Mouse (Mus musculus) kidney, postnatal 0 days (tissue): ENCODE measurements around the gene 6030468B19Rik. TPM values are rescaled to one million over a fixed set of nuclear protein-coding genes. Genes with fewer than 3 reads are reported as not detected.
"Not testable (repeated sequence)": the region's sequence is repeated elsewhere in the genome, so short reads cannot be mapped to it uniquely, and the experiment has no call there.

ENCODE experiments used
- ATAC-seq: fragments of 200-750 bp; cut with Nextera tagmentation; replicated peaks from 2 replicates; pipeline ENCODE4 v1.8.0; 2017; ENCODE audit warnings: low read depth, moderate number of reproducible peaks, moderate TSS enrichment, moderate library complexity; ENCODE audit not compliant: low FRiP score
- DNase-seq: peaks from one replicate; pipeline ENCODE4 v3.0.0-alpha.2; 2016; ENCODE audit warnings: low spot score
- H3K27ac ChIP-seq: fragments of 300-500 bp; sonication (generic); 2 replicates; pipeline ENCODE4 v1.5.1; 2014; ENCODE audit warnings: mild to moderate bottlenecking
- H3K27me3 ChIP-seq: fragments of 300-500 bp; sonication (generic); 2 replicates; pipeline ENCODE4 v1.6.1; 2014; ENCODE audit warnings: low read length, mixed read lengths; ENCODE audit not compliant: insufficient read depth
- H3K36me3 ChIP-seq: fragments of 300-500 bp; sonication (generic); 2 replicates; pipeline ENCODE4 v1.6.1; 2014; ENCODE audit warnings: low read length, mixed read lengths; ENCODE audit not compliant: insufficient read depth
- H3K4me1 ChIP-seq: fragments of 300-500 bp; sonication (generic); replicated peaks from 2 replicates; pipeline ENCODE4 v1.6.1; 2014; ENCODE audit warnings: antibody characterized with exemption, low read length, mixed read lengths; ENCODE audit not compliant: insufficient read depth
- H3K4me2 ChIP-seq: fragments of 300-500 bp; sonication (generic); 2 replicates; pipeline ENCODE4 v1.6.1; 2014; ENCODE audit warnings: mild to moderate bottlenecking, low read length, moderate library complexity, mixed read lengths
- H3K4me3 ChIP-seq: fragments of 300-500 bp; sonication (generic); replicated peaks from 2 replicates; pipeline ENCODE4 v1.5.1; 2014; ENCODE audit warnings: low read depth, low read length
- H3K9ac ChIP-seq: fragments of 300-500 bp; sonication (generic); 2 replicates; pipeline ENCODE4 v1.6.1; 2014; ENCODE audit warnings: low read depth, low read length
- H3K9me3 ChIP-seq: fragments of 300-500 bp; sonication (generic); replicated peaks from 2 replicates; pipeline ENCODE4 v1.6.1; 2016; ENCODE audit warnings: low read length, inconsistent platforms, mixed read lengths
- CTCF ChIP-seq: IDR thresholded peaks from 2 replicates; pipeline ENCODE4 v1.5.1; 2016; ENCODE audit warnings: antibody characterized with exemption, low read depth, mild to moderate bottlenecking, moderate library complexity
- WGBS: fragments of 180-500 bp; shearing (Covaris S2); extraction: QIAGEN DNeasy Blood & Tissue Kit; methylation state at CpG from one replicate; pipeline ENCODE4 v1.1.7; 2014; 5-methylcytosine and 5-hydroxymethylcytosine counted together
- polyA plus RNA-seq: library from polyadenylated mRNA; unstranded; fragments of >200 nt; fragmentation: Nextera tagmentation; extraction: Ambion mirVana; gene quantifications from 2 replicates; pipeline ENCODE4 v1.2.1, GENCODE M21; 2015

6030468B19Rik gene
- polyA plus RNA-seq, 1 experiment from 2014 or later = not detected

DNA sequence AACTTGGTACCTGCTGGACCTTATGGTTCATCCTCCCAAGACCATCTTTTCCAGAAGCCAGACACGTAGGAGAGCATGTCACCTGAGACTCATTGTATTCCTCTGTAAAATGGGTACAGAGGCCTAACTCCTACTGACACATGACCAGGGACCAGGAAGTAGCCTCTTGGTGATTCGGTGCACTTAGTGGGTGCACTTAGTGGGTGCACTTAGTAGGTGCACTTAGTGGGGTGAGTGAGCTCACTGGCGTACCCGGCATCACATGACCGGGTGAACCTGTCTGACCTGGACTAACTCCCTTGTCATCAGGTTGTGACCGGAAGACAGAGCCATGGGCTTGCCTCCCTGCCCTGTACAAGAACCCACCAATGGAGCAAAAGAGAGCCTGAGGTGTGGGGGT, 9.3 kb downstream of the 6030468B19Rik start:
- DNase-seq = no peak
- H3K27ac ChIP-seq = no peak overlapping the region
- H3K9me3 ChIP-seq = no peaks in the 10 kb centered on the region
- H3K4me2 ChIP-seq = no peak overlapping the region
- no peak overlapping the region for H3K9ac ChIP-seq
- H3K4me1 ChIP-seq = peaks cover 3% of the 10 kb centered on the region; the same call in 1 of the 2 replicates
- 95% methylated on average over 6 of the region's 6 CpGs for WGBS
- TF ChIP-seq CTCF = no peak
- no peaks in the 10 kb centered on the region for H3K27me3 ChIP-seq
- H3K36me3 ChIP-seq = no peaks in the 10 kb centered on the region
- no peak for ATAC-seq
- H3K4me3 ChIP-seq = no peak overlapping the region

DNA sequence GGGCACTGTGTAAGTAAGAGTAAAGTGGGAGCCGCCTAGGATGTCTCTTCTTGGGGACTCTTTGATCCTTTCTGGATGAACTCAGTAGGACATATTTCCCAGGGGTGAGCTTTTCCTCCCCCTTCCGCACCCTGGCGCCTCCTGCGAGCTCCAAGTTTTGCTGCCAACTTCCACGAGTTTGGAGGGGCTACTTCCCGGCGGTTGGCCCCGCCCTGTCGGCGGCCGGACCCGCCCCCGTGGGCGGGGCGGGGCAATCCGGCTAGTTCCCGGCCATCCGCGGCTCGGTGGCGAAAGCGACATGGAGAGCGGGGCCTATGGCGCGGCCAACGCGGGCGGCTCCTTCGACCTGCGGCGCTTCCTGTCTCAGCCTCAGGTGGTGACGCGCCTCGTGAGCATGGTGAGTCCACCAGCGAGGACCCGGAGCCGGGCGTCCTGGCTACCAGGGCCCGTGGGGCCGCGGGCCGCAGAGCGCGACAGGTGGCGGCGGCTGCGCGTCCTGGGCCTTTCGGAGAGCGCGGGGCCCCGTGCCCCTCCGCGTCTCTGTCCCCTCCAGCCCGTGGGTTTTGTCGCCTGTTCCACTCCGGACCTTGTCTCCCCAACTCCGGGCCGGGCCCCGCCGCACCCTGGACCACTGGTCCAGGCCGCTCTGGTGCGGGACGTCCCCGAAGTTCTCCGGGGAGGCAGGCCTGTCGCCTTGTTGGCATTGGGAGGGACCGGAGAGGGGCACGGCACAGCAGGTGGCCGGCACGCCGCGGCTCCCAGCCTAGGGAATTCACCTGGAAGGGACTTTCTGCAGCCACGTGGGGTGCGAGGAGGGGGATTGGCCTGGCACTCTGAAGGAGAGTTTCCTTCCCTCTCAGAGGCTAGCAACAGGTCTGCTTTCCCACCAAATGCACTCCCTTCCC, 12.2 kb downstream of the 6030468B19Rik start, which contains the start of the genes Gm20708 and Syngr2:
Gene Gm20708, plus strand, starts transcription at position 262 of the 905 bp plus-strand sequence.
Gene Syngr2, plus strand, starts transcription at position 262 of the 905 bp plus-strand sequence.
- ATAC-seq = peak; percentile 74
- under 1% methylated on average over 64 of the region's 75 CpGs for WGBS
- peak; percentile 82 for DNase-seq
- no peaks in the 10 kb centered on the region for H3K9me3 ChIP-seq
- no peaks in the 10 kb centered on the region for H3K27me3 ChIP-seq
- H3K4me2 ChIP-seq = peak within 1 kb of the TSS; percentile 82
- peak within 1 kb of the TSS; percentile 75 for H3K27ac ChIP-seq
- peak within 1 kb of the TSS; percentile 74 for H3K9ac ChIP-seq
- TF ChIP-seq CTCF = no peak
- peaks cover 20% of the 10 kb centered on the region for H3K36me3 ChIP-seq
- H3K4me3 ChIP-seq = peak within 1 kb of the TSS; percentile 71
- peaks cover 3% of the 10 kb centered on the region; the same call in 1 of the 2 replicates for H3K4me1 ChIP-seq

DNA sequence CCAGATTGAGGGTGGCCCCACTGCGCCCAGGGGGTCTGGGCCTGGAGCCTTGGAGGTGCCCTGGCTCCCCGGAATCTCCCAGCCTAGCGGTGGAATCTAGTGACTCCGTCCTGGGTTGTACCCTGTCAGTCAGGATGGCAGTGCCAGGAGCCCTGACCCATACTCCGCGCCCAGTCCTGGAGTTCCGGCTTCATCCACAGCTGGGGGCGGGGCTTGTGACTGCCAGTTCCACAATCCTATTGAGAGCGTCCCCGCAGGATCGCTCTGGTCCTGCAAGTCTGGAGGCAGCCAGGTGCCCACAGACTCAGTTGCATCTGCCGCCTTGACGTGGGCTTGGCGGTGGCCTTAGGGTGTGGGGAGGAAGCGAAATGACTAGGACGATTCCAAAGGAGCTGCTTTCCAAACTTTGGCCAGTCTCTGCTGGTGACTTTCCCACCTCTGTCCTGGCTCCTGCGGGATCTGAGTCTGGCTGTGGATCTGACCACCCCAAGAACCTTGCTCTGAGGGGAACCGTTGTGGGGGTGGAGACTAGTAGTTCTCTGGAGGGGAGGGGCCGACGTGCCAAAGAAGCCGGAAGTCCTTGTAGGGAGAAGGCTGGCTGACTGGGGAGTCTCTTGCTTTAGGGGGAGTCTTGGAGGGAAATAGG, 13.1 kb downstream of the 6030468B19Rik start:
- ATAC-seq = peak; percentile 89
- H3K36me3 ChIP-seq = peaks cover 23% of the 10 kb centered on the region
- peak; percentile 94 for DNase-seq

DNA sequence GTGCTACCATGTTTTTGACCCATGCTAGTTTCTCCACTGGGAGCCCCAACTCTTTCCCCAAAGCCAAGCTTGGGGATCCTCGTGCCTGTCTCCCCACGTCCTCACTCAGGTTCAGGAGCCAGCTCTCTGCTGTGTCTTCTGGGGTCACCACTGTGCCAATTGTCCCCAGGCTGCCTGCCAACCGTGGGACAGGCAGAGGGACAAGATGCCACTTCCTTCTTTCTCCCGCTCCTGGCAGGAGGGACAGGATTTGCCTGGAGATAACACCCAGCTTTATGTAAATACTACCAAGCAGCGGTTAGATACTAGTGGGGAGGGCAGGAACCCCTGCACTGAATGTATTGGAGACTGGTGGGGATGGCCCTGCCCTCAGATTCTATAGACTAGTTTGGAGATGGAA, 16.4 kb downstream of the 6030468B19Rik start:
- DNase-seq = no peak
- no peak for ATAC-seq
- WGBS = 80% methylated on average over 5 of the region's 5 CpGs
- H3K4me3 ChIP-seq = no peak overlapping the region
- no peak overlapping the region for H3K27ac ChIP-seq
- H3K4me1 ChIP-seq = peaks cover 3% of the 10 kb centered on the region; the same call in 1 of the 2 replicates
- H3K4me2 ChIP-seq = no peak overlapping the region
- H3K27me3 ChIP-seq = no peaks in the 10 kb centered on the region
- no peak overlapping the region for H3K9ac ChIP-seq
- TF ChIP-seq CTCF = no peak
- H3K9me3 ChIP-seq = no peaks in the 10 kb centered on the region
- H3K36me3 ChIP-seq = peaks cover 32% of the 10 kb centered on the region

More for the DNA sequence above, 13.1 kb downstream of the 6030468B19Rik start:
- Histone ChIP-seq H3K4me2 (peak overlapping the region; percentile 82), H3K9ac (peak overlapping the region; percentile 74), H3K4me1 (peaks cover 3% of the 10 kb centered on the region; the same call in 1 of the 2 replicates), H3K9me3 (no peaks in the 10 kb centered on the region), H3K4me3 (peak overlapping the region; percentile 71), H3K27ac (peak overlapping the region; percentile 75), H3K27me3 (no peaks in the 10 kb centered on the region)
- 0% methylated on average over 21 of the region's 21 CpGs for WGBS
- TF ChIP-seq CTCF = peak; percentile 58

DNA sequence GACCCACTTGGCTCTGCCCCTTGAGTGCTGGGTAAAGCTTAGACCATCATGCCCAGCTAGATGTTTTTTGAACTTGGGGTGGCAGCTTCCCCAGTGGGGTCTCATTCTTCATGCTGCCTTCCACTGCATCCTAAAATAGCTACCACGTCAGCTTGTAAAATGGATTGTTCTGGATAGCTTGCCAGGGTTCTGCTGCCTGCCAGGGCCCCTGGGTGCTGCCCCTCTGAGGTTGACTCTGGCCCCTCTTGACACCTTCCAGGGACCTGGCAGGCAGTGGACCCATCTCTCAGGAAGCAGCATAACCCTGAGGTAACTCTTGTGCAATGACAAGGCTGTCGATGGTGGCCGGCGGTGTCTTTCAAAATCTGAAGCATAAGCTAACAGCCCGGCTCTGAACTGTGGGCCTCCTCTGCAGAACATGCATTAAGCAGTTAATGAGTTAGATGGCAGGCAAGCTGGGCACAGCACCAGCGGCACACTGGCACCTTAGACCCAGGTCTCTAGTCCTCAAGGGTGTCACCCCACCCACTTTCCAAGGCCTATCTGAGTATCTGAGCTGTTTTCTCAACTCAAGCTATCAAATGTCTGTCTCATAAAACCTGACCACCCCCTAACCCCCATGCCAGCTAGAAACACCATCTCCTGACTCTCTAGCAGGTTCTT, 17.4 kb downstream of the 6030468B19Rik start:
- no peak for ATAC-seq
- H3K27me3 ChIP-seq = no peaks in the 10 kb centered on the region
- no peak overlapping the region for H3K4me2 ChIP-seq
- 83% methylated on average over 6 of the region's 6 CpGs for WGBS
- TF ChIP-seq CTCF = no peak
- H3K27ac ChIP-seq = no peak overlapping the region
- no peak overlapping the region for H3K4me3 ChIP-seq
- DNase-seq = no peak
- peaks cover 33% of the 10 kb centered on the region for H3K36me3 ChIP-seq
- no peak overlapping the region for H3K9ac ChIP-seq
- H3K4me1 ChIP-seq = no peaks in the 10 kb centered on the region; the same call in 1 of the 2 replicates
- no peaks in the 10 kb centered on the region for H3K9me3 ChIP-seq

DNA sequence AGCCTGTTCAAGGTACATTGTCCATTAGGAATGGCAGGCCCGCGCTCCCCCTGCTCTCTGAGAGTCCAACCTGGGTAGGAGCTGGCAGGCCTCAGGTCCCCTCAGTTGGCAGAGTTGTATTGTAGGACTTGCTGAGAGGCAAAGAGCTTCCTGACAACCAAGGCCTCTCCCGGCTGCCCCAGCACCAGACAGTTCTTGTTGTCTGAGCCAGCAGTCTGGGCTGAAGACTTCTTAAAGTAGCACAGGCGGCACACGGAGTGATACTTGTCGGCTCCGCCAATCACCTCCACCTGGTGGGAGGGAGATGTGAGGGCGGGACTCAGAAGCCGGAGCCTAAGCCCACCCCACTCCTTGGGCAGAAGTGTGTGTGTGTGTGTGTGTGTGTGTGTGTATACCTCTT, 18.4 kb downstream of the 6030468B19Rik start:
- ATAC-seq = not testable (repeated sequence)

More for the DNA sequence above, 18.4 kb downstream of the 6030468B19Rik start:
- peaks cover 38% of the 10 kb centered on the region for H3K36me3 ChIP-seq
- not testable (repeated sequence) for H3K4me1 ChIP-seq, H3K27me3 ChIP-seq, H3K27ac ChIP-seq, H3K9me3 ChIP-seq, H3K9ac ChIP-seq, H3K4me3 ChIP-seq, H3K4me2 ChIP-seq, DNase-seq
- WGBS = 74% methylated on average over 9 of the region's 9 CpGs
